Mouse (Mus musculus) C2C12 (cell line): ENCODE results near the gene Rpgrip1.

Experiments
- CEBPB ChIP-seq: IDR thresholded peaks from one replicate; pipeline ENCODE4 v1.6.1; 2011; ENCODE audit warnings: low read depth, mild to moderate bottlenecking, control low read depth, moderate library complexity
- CTCF ChIP-seq: IDR thresholded peaks from one replicate; pipeline ENCODE4 v1.5.1; 2011; ENCODE audit not compliant: control insufficient read depth, insufficient read depth, insufficient read length
- FOSL1 ChIP-seq: IDR thresholded peaks from one replicate; pipeline ENCODE4 v1.8.0; 2011; ENCODE audit warnings: mild to moderate bottlenecking, low read length; ENCODE audit not compliant: poor library complexity, insufficient read depth, severe bottlenecking
- MAX ChIP-seq: IDR thresholded peaks from one replicate; pipeline ENCODE4 v1.6.1; 2011; ENCODE audit warnings: mild to moderate bottlenecking, control low read depth
- MYOD1 ChIP-seq: IDR thresholded peaks from one replicate; pipeline ENCODE4 v1.6.1; 2011; ENCODE audit warnings: low read depth; ENCODE audit not compliant: control insufficient read depth, insufficient read length
- MYOG ChIP-seq: IDR thresholded peaks from one replicate; pipeline ENCODE4 v1.6.1; 2011; ENCODE audit not compliant: control insufficient read depth, insufficient read length; ENCODE audit errors: extremely low read depth
- USF1 ChIP-seq: IDR thresholded peaks from one replicate; pipeline ENCODE4 v1.6.1; 2011; ENCODE audit warnings: low read depth, mild to moderate bottlenecking, control low read depth, moderate library complexity

DNA sequence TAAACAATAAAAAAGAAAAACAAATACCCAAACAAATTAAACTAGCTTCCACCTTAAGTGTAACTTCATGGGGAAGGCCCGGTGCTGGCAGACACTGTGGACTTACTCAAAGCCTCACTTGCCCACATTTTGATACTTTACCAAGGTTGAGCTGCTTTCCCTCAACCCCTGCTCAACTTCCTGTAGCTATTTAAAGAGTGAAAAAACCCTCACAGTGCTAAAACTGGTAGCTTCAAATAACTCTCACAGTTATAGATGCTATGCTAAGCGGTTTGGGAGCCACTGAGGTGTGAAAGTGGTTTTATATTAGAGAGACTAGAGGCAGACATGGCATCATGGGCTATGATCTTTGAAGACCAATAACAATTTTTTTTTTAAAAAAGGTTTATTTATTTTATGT, 56.1 kb downstream of the Rpgrip1 start:
- TF ChIP-seq MAX, result no peak
- no peak for TF ChIP-seq CTCF
- no peak for TF ChIP-seq CEBPB
- no peak for TF ChIP-seq MYOG
- TF ChIP-seq USF1, result no peak
- no peak for TF ChIP-seq FOSL1
- TF ChIP-seq MYOD1, result no peak
